Mouse (Mus musculus): ENCODE results near the gene Coro1b. TPM values are rescaled to one million over a fixed set of nuclear protein-coding genes. Genes with fewer than 3 reads are reported as not detected.

Gene Coro1b
- total RNA-seq, 1 experiment, result 73.8 TPM

DNA sequence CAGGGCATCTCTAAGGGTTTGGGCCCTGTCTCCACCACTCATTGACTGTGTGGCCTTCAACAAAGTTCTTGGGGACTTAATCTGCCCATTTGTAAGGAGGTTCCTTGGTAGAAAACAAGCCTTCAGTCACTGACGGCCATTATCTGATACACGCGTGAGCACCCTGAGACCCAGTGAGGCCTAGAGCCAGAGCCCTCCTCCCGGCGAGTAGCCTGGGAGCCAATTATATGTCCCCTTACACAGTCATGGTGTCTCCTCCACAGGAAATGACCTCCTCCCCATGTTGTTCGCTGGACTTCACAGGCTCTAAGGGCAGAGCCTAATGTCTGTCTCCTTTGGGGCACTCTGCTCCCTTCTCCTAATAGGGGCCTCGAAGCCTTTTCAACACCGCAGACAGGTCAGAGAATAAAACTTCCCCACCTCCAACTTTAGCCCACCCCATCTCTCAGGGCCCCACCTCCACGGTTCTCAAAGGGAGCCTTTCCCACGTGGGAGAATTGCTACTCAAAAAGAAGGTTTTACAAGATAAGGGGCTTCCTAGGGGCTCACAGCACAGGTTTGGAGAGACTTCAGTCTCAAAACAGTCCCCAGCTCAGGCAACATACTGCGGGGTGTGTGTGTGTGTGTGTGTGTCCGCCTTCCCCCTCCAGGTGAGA lies 1.9 kb upstream of the Coro1b start:
- Histone ChIP-seq H3K9ac (ENCODE audit: insufficient read depth, low read depth, low read length, poor library complexity, severe bottlenecking) (no peak overlapping the region), H3K9me3 (ENCODE audit: control insufficient read depth, insufficient read depth, low read depth, low read length) (no peaks in the 10 kb centered on the region), H3K36me3 (ENCODE audit: control insufficient read depth, insufficient read depth, low read length, poor library complexity, severe bottlenecking) (peaks cover 16% of the 10 kb centered on the region; the same call in 1 of the 2 replicates), H3K4me1 (ENCODE audit: control insufficient read depth in 2 of 2, insufficient read depth in 2 of 2, low read length in 2 of 2, poor library complexity in 1 of 2) (peaks cover 3 to 29% of the 10 kb centered on the region in 2 experiments), H3K4me3 (ENCODE audit: insufficient read depth in 1 of 2, low read depth in 1 of 2, low read length in 2 of 2, poor library complexity in 1 of 2, severe bottlenecking in 1 of 2) (no peak overlapping the region), H3K27ac (ENCODE audit: insufficient read depth, low read depth, low read length, poor library complexity, severe bottlenecking) (no peak overlapping the region)
- DNase-seq (ENCODE audit: low read depth, low spot score), result no peak
- in situ Hi-C loops (cut with MboI; ENCODE audit: low sequenced_read_pairs in 2 of 2, unreplicated experiment in 2 of 2), result no loop called here
- TF ChIP-seq ZC3H11A (IDR thresholded peaks at IDR 0.05; ENCODE audit: borderline replicate concordance, low read depth, low read length) (no peak), ZNF384 (IDR thresholded peaks at IDR 0.05; ENCODE audit: low read depth, low read length) (no peak), HCFC1 (IDR thresholded peaks at IDR 0.05; ENCODE audit: borderline replicate concordance, insufficient read depth, low read length) (no peak), MAFK (IDR thresholded peaks at IDR 0.05; ENCODE audit: insufficient read depth, low read depth, low read length) (no peak), CHD2 (IDR thresholded peaks at IDR 0.05; ENCODE audit: low read depth, low read length) (no peak)

DNA sequence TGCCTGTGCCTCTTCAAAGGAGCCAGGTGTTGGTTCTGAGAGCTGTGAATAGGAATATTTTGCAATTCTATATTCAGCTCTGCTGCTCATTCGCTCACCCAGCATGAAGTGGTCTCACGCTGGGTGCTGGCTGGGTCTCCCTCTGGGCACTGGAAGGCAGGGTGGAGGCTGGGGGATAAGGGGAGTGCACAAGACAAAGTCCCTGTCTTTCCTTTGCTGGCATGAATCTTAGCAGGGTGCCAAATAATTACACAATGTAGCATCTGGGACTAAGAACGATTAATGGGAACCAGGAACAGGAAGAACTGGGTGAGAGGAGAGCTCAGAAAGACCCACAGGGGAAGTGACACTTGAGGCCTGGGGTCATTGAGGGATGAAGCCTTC lies 1.4 kb upstream of the Coro1b start:
- in situ Hi-C loops (cut with MboI; ENCODE audit: low sequenced_read_pairs in 2 of 2, unreplicated experiment in 2 of 2), result no loop called here

DNA sequence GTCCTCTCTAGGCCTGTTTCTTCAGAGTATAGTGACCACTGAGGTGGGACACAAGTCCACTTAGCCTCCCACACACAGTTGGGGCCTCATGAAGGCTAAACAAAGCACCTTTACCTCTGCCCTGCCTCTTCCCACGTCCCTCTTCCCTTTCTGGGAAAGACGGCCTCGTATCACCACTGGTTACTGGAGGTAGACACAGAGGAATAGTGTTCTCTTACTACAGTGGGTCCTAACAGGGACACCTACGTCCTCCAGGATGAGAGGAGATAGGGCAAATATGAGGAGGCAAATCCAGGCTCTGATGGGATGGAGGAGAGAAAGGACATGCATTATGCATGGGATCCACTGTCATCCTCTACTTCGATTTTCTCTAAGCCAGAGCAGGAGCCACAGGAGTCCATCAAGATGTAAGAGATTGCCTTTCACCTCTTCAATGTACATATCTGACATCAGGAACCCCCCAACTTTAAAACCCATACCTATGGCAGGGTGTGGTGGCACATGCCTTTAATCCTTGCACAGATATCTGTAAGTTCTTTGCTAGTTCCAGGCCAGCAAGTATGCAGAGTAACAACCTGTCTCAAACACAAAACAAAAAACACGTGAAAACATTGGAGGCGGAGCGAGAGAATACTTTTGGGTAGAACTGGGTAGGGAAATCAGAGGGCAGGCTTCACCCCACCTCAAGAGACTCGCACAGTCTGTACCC lies 483 bp upstream of the Coro1b start:
- in situ Hi-C loops (cut with MboI; ENCODE audit: low sequenced_read_pairs in 2 of 2, unreplicated experiment in 2 of 2), result no loop called here
- H3K4me1 ChIP-seq (ENCODE audit: control insufficient read depth in 2 of 2, insufficient read depth in 2 of 2, low read length in 2 of 2, poor library complexity in 1 of 2), result peaks cover 3 to 36% of the 10 kb centered on the region in 2 experiments
- H3K4me3 ChIP-seq (ENCODE audit: insufficient read depth in 1 of 2, low read depth in 1 of 2, low read length in 2 of 2, poor library complexity in 1 of 2, severe bottlenecking in 1 of 2), result peak overlapping the region in 1 of 2 experiments; percentile 86; a peak in 2 of 4 replicates
- TF ChIP-seq CHD2 (IDR thresholded peaks at IDR 0.05; ENCODE audit: low read depth, low read length) (no peak), ZC3H11A (IDR thresholded peaks at IDR 0.05; ENCODE audit: borderline replicate concordance, low read depth, low read length) (no peak), MAFK (IDR thresholded peaks at IDR 0.05; ENCODE audit: insufficient read depth, low read depth, low read length) (no peak), HCFC1 (IDR thresholded peaks at IDR 0.05; ENCODE audit: borderline replicate concordance, insufficient read depth, low read length) (no peak), ZNF384 (IDR thresholded peaks at IDR 0.05; ENCODE audit: low read depth, low read length) (no peak)
- no peak overlapping the region for H3K27ac ChIP-seq (ENCODE audit: insufficient read depth, low read depth, low read length, poor library complexity, severe bottlenecking)
- H3K9ac ChIP-seq (ENCODE audit: insufficient read depth, low read depth, low read length, poor library complexity, severe bottlenecking), result no peak overlapping the region
- no peak for DNase-seq (ENCODE audit: low read depth, low spot score)
- no peaks in the 10 kb centered on the region for H3K9me3 ChIP-seq (ENCODE audit: control insufficient read depth, insufficient read depth, low read depth, low read length)
- peaks cover 17% of the 10 kb centered on the region; the same call in 1 of the 2 replicates for H3K36me3 ChIP-seq (ENCODE audit: control insufficient read depth, insufficient read depth, low read length, poor library complexity, severe bottlenecking)

More for the DNA sequence above, 1.4 kb upstream of the Coro1b start:
- DNase-seq (ENCODE audit: low read depth, low spot score), result no peak
- TF ChIP-seq ZC3H11A (IDR thresholded peaks at IDR 0.05; ENCODE audit: borderline replicate concordance, low read depth, low read length), result no peak
- no peak for TF ChIP-seq MAFK (IDR thresholded peaks at IDR 0.05; ENCODE audit: insufficient read depth, low read depth, low read length)
- TF ChIP-seq HCFC1 (IDR thresholded peaks at IDR 0.05; ENCODE audit: borderline replicate concordance, insufficient read depth, low read length), result no peak
- TF ChIP-seq ZNF384 (IDR thresholded peaks at IDR 0.05; ENCODE audit: low read depth, low read length), result no peak
- no peak for TF ChIP-seq CHD2 (IDR thresholded peaks at IDR 0.05; ENCODE audit: low read depth, low read length)
- Histone ChIP-seq H3K36me3 (ENCODE audit: control insufficient read depth, insufficient read depth, low read length, poor library complexity, severe bottlenecking) (peaks cover 17% of the 10 kb centered on the region; the same call in 1 of the 2 replicates), H3K9me3 (ENCODE audit: control insufficient read depth, insufficient read depth, low read depth, low read length) (no peaks in the 10 kb centered on the region), H3K4me1 (ENCODE audit: control insufficient read depth in 2 of 2, insufficient read depth in 2 of 2, low read length in 2 of 2, poor library complexity in 1 of 2) (peaks cover 3 to 32% of the 10 kb centered on the region in 2 experiments), H3K27ac (ENCODE audit: insufficient read depth, low read depth, low read length, poor library complexity, severe bottlenecking) (no peak overlapping the region), H3K4me3 (ENCODE audit: insufficient read depth in 1 of 2, low read depth in 1 of 2, low read length in 2 of 2, poor library complexity in 1 of 2, severe bottlenecking in 1 of 2) (no peak overlapping the region), H3K9ac (ENCODE audit: insufficient read depth, low read depth, low read length, poor library complexity, severe bottlenecking) (no peak overlapping the region)

DNA sequence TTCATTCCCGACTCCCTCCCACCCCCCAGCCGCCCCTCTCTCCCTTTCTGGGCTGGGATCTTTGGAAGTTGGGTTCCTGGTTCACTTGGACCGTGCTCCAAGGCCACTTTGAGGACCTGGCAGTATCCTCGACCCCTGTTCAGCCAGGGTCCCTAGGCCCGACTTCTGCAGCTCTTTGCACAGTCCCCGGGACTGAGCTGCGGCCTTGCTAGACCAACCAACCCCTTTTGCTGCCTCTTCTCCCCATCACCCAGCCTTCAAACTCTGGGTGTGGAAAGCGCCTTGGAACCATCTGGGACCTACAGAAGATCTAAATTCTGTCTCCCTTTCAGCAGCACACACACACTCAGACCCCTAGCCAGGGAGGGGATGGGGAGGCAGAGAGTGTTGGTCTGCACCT lies 400 bp downstream of the Coro1b start:
- Histone ChIP-seq H3K27ac (ENCODE audit: insufficient read depth, low read depth, low read length, poor library complexity, severe bottlenecking) (no peak overlapping the region; the same call in 1 of the 2 replicates), H3K9me3 (ENCODE audit: control insufficient read depth, insufficient read depth, low read depth, low read length) (no peaks in the 10 kb centered on the region), H3K4me3 (ENCODE audit: insufficient read depth in 1 of 2, low read depth in 1 of 2, low read length in 2 of 2, poor library complexity in 1 of 2, severe bottlenecking in 1 of 2) (peak overlapping the region; percentile 85 to 86), H3K4me1 (ENCODE audit: control insufficient read depth in 2 of 2, insufficient read depth in 2 of 2, low read length in 2 of 2, poor library complexity in 1 of 2) (peaks cover 3 to 44% of the 10 kb centered on the region in 2 experiments), H3K36me3 (ENCODE audit: control insufficient read depth, insufficient read depth, low read length, poor library complexity, severe bottlenecking) (peaks cover 25% of the 10 kb centered on the region), H3K9ac (ENCODE audit: insufficient read depth, low read depth, low read length, poor library complexity, severe bottlenecking) (peak overlapping the region; percentile 86)
- in situ Hi-C loops (cut with MboI; ENCODE audit: low sequenced_read_pairs in 2 of 2, unreplicated experiment in 2 of 2), result no loop called here
- no peak for TF ChIP-seq HCFC1 (IDR thresholded peaks at IDR 0.05; ENCODE audit: borderline replicate concordance, insufficient read depth, low read length)
- no peak for TF ChIP-seq ZNF384 (IDR thresholded peaks at IDR 0.05; ENCODE audit: low read depth, low read length)
- TF ChIP-seq MAFK (IDR thresholded peaks at IDR 0.05; ENCODE audit: insufficient read depth, low read depth, low read length), result no peak
- TF ChIP-seq ZC3H11A (IDR thresholded peaks at IDR 0.05; ENCODE audit: borderline replicate concordance, low read depth, low read length), result no peak
- no peak for TF ChIP-seq CHD2 (IDR thresholded peaks at IDR 0.05; ENCODE audit: low read depth, low read length)
- no peak for DNase-seq (ENCODE audit: low read depth, low spot score)
